Mouse (Mus musculus) granulocyte monocyte progenitor cell, adult 5-6 weeks (primary cell): ENCODE measurements around the gene Nccrp1. TPM values are rescaled to one million over a fixed set of nuclear protein-coding genes. Genes with fewer than 3 reads are reported as not detected.

Experiments
- ATAC-seq: replicated peaks from 2 replicates; pipeline ENCODE4 v1.8.0; 2016; ENCODE audit warnings: mild to moderate bottlenecking, moderate TSS enrichment, inconsistent platforms; ENCODE audit not compliant: poor library complexity, severe bottlenecking
- total RNA-seq, 2 experiments: library from RNA; stranded (forward) in 1 of 2; stranded (reverse) in 1 of 2; fragments of 200-712, 200-1000 nt in 1 of 2; fragments of >200 nt in 1 of 2; fragmentation: Nextera tagmentation in 1 of 2; gene quantifications; 2 replicates each; pipeline ENCODE4 v1.2.3; 2014 to 2017

Gene Nccrp1
- not detected in 2 replicates for total RNA-seq (2014; fragmentation: Nextera tagmentation)
- not detected in 2 replicates for total RNA-seq (2017)

DNA sequence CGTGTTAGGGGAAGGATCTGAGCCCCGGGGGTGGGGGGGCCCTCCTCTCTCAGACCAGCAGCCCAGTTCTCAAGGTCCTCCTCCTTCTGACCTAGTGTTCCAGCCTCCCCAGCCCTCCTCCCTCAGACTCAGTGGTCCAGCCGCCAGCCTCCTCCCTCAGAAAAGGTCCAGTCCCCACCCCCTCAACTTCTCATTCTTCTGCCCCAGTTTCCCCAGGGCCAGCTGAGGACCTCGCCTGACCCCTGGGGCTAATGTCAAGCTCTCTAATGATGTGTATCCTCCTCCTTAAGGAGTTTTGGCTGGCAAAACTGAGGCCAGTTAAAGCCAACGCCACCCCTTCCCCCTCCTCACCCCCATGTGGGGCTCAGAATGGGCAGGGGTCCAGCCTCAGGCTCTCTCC lies at the start of gene Nccrp1:
Nccrp1 (minus strand) TSS at position 101 of the 400 bp plus-strand sequence.
- 0 out of 2 replicates have a peak, but pooled peaks have one; percentile 13 for ATAC-seq

DNA sequence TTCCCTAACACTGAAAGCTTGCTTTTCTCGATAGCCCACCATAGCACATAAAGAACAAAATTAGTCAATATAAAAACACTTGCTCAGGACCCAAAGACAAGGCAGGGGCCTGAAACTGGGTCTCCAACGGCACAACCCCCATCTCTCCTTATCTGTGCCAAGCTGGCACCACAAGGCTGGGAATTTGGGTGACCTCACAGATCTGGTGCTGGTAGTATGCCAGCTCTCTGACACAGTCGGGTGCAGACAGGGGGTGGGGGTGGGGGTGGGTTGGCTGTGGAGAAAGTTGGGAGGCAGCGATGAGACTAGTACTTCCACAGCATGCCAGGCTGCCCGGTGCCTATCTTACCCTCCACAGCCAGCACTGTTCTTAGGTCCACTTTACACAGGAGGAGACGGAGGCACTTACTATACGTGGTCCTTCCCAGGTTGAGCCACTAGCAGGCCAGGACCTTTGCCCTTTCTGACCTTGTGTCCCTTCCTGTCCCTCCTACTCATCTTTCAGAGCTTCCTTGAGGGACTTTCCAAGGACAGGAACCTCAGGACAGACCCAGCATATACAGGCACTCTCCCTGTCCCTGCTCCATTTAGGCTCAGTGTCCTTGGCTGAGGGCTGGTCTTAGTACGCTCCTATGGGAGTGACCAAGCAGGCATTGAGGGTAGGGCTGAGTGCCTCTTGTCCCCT lies 48.8 kb upstream of the Nccrp1 start:
- no peak for ATAC-seq

DNA sequence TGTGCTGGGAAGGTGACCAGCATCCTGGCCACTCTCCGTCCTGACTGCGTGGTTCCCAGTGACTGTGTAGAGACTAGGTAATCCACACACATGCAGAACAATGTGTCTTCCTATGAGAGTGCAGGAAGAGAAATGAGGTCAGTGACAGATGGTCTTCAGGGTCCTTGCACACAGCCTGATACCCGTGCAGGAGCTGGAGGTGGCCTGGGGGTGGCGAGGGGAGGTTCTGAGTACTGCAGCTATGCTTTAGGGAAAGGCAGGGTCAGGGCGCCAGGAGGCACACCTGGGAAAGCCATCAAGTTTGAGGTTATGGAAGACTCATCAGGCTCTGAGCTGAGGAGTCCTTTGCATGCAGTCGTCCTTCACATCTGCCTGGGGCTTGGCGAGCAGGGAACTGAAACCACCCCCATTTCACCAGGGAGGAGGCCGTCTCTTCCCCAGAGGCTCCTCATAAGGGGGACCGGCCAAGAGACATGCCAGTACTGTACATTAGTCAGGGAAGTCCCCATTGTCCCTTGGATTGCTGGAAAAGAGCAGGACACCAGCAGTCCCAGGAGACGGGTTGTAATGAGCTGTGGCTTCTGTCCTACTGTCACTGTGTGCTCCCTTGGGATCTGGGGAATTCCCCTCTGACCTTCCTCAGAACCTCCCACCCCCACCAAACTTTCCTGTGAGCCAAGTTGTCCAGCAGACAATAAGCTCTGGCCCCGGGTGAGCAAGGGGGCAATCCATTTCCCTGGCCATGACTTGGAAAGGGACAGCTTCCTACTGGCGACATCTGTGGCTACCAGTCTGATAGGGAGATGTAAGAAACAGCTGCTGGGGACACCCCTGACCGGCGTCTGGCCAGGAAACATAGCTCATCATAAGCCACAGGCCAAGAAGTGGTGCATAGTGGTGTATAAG lies 46.4 kb upstream of the Nccrp1 start:
- peak; percentile 50 for ATAC-seq

DNA sequence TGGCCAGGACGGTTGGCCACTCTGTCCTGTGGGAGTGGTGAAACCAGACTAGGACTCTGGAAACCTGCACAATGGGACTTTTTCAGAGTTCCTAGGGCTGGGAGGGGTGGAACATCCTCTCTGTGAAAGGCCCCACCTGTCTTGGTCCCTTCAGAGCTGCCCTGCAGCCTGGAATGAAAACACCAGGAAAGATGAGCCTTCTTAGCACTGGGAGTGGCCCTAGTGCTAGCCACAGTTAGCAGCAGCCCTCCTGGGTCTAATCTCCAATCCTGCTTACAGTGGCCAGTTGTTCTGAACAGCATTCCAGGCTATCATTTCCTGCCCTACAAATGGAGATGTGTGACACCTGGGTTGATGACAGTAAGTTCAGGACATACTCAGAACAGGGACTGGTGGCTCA lies 44.8 kb upstream of the Nccrp1 start:
- no peak for ATAC-seq

DNA sequence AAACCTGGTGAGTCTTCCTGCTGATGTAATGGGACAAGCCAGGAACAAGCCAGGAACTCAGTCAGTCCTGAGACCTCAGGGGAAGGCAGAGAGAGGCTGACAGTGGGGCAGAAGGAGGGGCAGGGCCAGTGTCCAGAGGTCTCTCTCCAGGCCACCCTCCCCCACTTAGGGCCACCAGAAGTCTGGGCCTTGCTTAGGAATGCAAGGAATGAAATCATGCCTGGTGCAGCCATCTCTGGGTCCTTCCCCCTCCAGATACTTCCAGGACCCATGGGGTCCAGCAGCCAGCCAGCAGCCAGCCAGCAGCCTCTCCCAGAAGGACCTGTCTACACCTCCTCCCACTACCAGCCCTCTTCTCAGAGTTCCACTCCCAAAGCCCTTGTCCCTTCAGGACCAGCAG lies 40.6 kb upstream of the Nccrp1 start:
- no peak for ATAC-seq

DNA sequence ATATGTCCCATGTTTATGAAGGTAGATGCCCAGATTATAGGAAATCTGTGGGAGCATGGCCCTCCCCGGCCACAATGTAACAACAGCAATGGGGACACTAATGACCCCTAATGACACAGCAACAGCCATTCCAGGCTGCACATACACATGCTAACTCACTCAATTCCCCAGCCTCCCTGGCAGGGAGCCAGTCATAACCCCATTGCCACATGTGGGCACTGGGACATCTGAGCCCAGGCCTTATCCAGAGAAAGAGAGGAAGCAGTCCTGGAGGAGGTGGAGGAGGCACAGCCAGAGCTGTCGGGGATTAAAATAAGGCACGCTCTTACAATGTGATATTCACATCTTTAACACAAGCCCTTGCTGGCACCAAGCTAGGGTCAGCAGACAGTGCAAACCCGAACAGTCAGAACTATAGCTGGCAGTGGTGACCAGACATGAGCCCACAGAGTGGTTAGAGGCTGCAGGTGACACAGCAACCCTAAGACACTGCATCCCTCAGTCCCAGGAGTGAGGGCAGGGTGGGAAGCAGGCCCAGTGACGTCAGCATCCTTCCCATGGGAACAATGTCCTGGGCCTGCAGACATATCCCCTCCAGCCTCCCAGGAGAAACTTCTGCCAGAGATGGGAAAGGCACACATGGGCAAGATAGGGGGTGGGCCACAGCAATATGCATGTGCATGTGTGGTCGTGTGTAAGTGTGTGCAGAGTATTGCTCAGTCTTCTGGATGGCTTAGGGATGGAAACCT lies 39.8 kb upstream of the Nccrp1 start:
- ATAC-seq = peak; percentile 36; the same call in 1 of the 2 replicates

DNA sequence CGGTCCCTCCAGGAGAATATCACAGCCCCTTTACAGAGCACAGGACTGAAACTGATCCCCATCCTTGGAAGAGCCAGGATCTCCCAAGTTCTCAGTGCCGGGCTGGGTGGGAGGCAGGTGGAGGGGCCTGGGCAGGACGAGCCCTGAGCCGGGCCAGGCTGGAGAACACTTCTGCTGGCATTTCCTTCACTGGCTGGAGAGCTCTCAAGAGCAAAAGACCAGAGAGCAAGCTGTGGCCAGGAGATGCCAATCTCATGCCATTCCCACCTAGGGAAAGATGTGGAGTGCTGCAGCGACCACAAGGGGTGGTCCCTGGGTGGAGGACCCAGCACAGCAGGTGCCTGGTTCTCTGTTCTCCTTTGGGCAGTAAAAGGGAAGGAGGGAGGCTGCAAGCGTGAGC lies 37.9 kb upstream of the Nccrp1 start:
- no peak for ATAC-seq

DNA sequence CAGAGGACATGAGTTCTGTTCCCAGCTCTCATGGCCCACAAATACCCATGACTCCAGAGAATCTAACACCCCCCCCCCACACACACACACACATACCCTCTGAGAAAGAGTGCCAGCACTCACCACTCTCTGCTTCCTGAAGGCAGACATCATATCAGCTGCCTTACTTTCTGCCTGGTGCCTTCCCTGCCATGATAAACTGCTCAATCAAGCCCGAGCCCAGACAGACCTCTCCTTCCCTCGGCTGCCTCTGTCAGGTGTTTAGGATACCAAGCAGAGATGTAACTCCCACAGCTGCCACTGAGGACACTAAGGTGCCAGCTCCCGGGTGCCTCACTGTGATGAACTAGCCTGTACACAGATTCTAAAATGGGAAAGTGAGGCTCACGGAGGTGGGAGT lies 37.4 kb upstream of the Nccrp1 start:
- ATAC-seq = no peak

DNA sequence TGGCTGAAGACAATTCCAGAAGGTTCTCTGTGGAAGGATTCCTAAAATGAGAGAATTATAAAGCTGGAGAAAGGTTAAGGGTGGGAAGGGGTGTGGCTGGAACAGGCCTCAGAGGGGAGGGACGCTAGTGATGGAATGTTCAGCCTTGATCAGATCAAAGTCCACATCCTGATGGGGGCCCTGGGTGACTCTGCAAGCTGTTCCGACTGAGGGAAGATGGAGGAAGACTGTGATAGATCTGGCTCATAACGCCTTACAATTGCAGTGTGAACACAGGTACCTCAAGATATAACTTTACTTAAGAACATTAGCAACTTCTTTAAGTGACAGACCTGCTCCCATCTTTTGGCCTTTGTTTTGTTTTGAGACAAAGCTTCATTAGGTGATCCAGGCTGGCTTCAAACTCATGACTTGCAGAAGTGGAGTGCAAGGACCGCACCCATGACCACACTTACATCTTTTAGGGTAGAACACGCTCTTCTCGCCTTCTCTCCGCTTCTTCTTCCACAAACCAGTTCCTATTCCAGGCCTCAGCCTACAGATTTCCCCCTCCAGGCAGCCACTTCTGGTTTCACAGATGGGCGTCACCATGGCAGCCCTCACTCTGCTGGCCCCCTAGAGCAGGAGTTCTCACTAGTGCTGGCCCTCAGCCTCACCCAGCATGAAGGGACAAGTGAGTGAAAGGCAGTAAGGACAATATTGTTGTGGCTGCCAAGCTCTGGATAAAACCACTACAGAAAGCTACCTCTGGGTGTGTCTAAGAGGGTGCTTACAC lies 36.7 kb upstream of the Nccrp1 start:
- peak; percentile 60 for ATAC-seq

DNA sequence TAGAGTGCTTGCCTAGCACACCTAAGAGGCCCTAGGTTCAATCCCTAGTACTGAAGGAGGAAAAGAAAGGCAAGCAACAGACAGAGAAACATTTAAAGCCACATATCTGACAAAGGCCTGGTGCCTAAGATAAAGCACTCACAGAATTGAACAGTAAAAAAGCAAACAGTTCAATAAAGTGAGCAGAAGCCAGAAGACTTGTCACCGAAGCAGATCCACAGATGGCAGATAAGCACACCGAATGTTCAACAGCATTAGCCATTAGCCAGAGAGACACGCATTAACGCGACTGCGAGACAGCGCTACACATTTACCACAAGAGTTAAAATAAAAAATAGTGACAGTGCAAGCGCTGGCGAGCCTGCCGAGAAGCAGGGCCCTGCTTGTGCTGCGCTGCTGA lies 35.8 kb upstream of the Nccrp1 start:
- no peak for ATAC-seq

DNA sequence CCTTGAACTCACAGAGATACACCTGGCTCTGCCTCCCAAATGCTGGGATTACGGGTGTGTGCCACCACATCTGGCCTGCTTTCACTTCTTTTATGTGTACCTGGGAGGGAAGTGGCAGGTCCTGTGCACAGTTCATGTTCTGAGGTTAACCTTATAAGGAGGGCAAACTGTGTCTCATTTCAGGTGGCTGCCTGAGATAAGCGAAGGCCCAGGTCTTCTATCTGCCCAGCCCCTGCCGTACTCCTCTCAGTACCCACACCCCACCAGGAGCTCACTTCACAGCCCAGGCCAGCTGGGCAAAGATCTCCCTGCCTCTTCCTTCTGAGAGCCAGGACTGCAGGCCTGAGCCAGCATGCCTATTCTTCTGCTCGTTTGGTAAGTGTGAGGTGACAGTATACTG lies 34.7 kb upstream of the Nccrp1 start:
- ATAC-seq = no peak

DNA sequence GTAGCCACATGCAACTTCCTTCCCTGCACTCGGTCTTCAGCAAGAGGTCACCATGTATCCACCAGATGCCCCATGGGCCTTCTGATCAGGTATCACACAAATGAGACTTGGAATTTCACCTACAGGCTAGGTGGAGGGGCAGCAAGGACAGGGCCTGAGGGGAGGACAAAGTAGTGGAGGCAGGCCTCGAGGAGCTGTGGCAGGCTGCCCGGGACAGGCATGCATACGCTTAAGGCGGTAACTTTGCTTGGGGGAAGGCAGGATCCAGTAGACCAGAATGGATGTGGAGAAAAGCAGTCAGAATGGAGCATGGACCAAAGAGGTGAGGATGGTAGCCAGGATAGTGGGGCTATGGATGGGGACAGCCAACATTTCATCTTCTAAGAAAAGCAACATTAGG lies 32.8 kb upstream of the Nccrp1 start:
- ATAC-seq = no peak

DNA sequence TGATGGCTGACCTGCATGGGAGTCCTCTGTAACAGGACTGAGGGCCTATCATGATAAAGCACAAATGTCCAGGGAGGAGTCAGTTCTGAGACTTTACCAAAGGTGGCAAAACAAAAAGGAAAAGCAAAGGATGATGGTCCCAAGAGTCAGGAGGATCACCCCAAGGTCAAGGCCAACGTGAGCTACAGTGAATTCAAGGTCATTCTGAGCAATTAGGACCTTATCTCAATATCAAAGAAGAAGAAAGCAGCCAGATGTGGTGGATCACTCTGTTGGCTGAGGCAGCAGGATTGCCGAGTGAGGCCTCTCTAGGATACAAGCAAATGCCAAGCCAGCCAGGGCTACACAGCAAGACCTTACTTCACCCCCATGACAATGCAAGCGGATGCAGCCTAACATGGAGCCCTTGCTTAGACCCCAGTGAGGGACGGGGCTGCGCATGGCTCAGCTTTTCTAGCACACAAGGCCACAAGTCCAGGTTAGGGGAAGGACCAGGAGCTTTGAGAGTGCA lies 31.5 kb upstream of the Nccrp1 start:
- ATAC-seq = no peak

DNA sequence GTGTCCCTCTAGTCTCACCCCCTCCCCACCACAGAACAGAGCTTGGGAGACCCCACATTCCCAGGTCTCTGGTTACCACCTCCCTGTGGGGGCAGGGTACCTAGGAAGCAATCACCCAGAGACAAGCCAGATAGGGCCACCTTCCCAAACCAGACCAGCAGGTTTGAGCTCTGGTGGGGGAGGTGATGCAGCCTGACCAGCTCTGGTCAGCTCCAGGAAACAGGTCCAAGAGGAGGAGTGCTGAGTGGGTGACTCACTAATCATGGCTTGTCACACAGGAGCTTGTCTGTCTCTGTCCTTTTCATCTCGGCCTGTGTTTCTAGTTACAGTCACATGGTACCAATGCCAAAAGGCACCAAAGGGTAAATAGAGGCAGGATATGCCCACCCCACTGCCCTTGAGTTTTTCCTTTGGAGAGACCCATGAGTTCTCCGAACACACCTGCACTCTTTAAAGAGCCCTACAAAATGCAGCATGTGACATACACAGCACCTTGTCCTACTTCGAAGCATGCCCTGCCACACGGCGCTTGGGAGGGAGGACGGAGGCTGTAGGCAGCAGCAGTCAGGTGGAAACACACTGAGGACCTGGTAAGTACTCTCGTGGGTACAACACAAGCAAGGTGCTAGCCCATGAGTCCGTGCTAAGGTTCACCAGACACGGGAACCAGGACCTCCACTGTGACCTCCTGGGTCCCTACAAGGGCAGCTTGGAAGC lies 30.9 kb upstream of the Nccrp1 start:
- ATAC-seq = no peak

DNA sequence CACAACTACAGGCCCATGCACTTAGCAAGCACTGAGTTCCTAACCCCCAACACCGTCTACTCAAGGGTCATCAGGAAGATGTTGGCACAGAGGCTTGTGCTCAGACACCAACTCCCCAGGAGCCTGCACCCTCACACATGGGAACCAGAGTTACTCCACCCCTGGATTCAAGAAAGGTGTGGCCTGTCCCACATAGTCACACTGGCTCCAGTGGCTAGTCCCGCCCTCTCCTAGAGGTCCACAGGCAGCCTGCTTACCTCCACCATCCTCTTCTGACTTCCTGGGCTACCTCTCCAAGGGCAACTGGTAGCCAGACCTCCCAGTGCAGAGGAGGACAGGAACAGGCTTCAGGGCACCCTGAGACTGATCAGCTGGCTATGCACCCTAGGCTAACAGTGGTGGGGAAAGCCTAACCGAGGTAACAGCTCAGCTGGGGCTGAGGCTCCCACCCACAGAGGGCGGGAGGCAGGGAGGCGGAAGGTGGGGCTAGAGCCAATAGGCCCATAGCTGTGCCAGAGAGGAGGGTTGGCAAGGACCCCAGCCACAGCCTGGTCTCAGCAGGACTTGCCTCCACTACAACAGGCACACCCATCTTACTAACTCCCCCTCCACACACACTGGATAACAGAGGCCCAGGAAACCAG lies 29.3 kb upstream of the Nccrp1 start:
- ATAC-seq = no peak

DNA sequence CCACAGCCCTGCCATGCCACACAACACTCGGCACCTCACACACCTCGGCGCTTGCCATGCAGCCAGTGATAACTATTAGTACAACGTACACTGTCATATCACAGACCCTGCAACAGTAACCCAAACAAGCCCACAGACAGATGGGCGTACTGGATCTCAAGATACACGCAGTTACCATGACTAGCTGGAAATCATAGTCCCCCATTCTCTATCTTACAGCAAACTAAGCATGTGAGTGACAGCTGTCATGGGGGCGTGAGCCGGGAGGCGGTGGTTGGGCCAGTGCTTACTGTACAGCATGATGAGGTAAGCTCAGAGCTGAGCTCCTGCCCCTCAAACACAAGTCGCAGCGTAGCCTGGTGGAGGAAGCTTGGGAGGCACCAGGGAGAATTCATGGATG lies 28.5 kb upstream of the Nccrp1 start:
- ATAC-seq = no peak

DNA sequence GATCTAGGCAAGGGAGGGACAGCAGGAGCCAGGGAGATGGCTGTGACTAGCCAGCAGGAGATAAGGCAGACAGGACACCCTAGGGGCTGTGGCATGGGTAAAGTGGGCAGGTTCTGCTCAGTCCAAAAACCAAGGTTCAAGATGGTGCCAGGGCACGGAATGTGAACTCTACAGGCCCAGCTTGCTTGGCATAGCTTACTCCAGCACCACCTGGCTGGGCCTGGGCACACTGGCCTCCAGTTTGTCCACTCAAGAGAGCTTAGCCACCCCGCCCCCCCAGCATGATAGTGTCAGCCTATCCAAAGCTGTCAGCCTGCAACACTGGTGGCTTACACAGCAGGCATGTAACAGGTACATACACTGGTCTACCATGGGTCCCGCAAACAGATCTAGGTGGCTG lies 26.2 kb upstream of the Nccrp1 start:
- ATAC-seq = no peak

DNA sequence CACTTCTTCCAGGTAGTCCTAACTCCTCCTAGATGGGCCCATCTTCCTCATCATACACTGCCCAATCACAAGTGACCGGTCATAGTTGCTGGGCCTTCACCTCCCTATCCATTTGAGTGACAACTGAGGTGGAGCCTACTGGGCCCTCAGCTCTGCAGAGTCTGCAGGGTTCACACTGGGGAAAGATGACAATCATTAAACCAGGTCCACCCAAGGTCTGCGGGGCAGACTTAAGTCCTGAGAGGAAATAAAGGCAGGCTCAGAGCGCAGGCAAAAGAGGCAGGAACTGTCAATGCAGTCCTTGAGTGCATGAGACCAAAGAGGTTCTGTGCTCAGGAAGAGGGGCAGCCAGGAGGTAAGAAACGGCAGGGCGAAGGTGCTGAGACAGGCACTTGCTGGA lies 25.6 kb upstream of the Nccrp1 start:
- ATAC-seq = no peak
